Mouse (Mus musculus) frontal cortex, postnatal 25 days (tissue): Measurements from ENCODE around the gene BC080695.
"Not testable (repeated sequence)": the region's sequence is repeated elsewhere in the genome, so short reads cannot be mapped to it uniquely, and the experiment has no call there.

ENCODE experiments used
- DNase-seq, 2 experiments: peaks; one replicate each; pipeline ENCODE4 v3.0.0; 2022; ENCODE audit warnings: low spot score in 2 of 2

The BC080695 gene

GRCm38 (mm10) chr4:143551400-143551799 is at the start of gene BC080695, which contains the start of gene Gm13057:
TSS of gene BC080695 (plus strand) at chr4:143551700.
TSS of gene Gm13057 (plus strand) at chr4:143551709.
- not testable (repeated sequence) for DNase-seq

GRCm38 (mm10) chr4:143511043-143511442 is 40.5 kb upstream of the BC080695 start, which contains the start of gene Gm13043:
TSS of gene Gm13043 (plus strand) at chr4:143511343.
- DNase-seq, result no peak

- DNase-seq, result not testable (repeated sequence)
Observed at GRCm38 (mm10) chr4:143535654-143536053, 15.8 kb upstream of the BC080695 start, which contains the start of gene Gm13040. TSS of gene Gm13040 (plus strand) at chr4:143535954.

GRCm38 (mm10) chr4:143611927-143612326 is 60.4 kb downstream of the BC080695 start:
- DNase-seq, result not testable (repeated sequence)

GRCm38 (mm10) chr4:143614703-143615102 is 63.2 kb downstream of the BC080695 start, which contains the start of gene Gm13083:
TSS of gene Gm13083 (plus strand) at chr4:143615003.
- DNase-seq, result not testable (repeated sequence)

GRCm38 (mm10) chr4:143618101-143618500 is 66.6 kb downstream of the BC080695 start:
- not testable (repeated sequence) for DNase-seq
